Mouse (Mus musculus) gastrocnemius, postnatal 25 days (tissue): ENCODE data around the gene Ugt1a8. TPM values are rescaled to one million over a fixed set of nuclear protein-coding genes. Genes with fewer than 3 reads are reported as not detected.
"Not testable (repeated sequence)": the region's sequence is repeated elsewhere in the genome, so short reads cannot be mapped to it uniquely, and the experiment has no call there.

ENCODE experiments used
- DNase-seq: peaks from one replicate; pipeline ENCODE4 v3.0.0; 2022
- total RNA-seq, 2 experiments: library from RNA; stranded (reverse); gene quantifications; 1 replicate in 1 of 2; 2 replicates in 1 of 2; pipeline ENCODE4 v1.2.3; 2021

Ugt1a8 gene
- total RNA-seq, 2 experiments from 2014 or later, result not detected

- DNase-seq, result not testable (repeated sequence)
Observed at GRCm38 (mm10) chr1:88109027-88109557, 21.5 kb downstream of the Ugt1a8 start.

GRCm38 (mm10) chr1:88109604-88110003 lies 22.0 kb downstream of the Ugt1a8 start:
- DNase-seq, result not testable (repeated sequence)

- not testable (repeated sequence) for DNase-seq
Observed at GRCm38 (mm10) chr1:88112769-88113168, 25.2 kb downstream of the Ugt1a8 start.

GRCm38 (mm10) chr1:88120550-88120949 lies 32.9 kb downstream of the Ugt1a8 start:
- DNase-seq, result not testable (repeated sequence)

GRCm38 (mm10) chr1:88121521-88121920 lies 33.9 kb downstream of the Ugt1a8 start:
- not testable (repeated sequence) for DNase-seq

DNA sequence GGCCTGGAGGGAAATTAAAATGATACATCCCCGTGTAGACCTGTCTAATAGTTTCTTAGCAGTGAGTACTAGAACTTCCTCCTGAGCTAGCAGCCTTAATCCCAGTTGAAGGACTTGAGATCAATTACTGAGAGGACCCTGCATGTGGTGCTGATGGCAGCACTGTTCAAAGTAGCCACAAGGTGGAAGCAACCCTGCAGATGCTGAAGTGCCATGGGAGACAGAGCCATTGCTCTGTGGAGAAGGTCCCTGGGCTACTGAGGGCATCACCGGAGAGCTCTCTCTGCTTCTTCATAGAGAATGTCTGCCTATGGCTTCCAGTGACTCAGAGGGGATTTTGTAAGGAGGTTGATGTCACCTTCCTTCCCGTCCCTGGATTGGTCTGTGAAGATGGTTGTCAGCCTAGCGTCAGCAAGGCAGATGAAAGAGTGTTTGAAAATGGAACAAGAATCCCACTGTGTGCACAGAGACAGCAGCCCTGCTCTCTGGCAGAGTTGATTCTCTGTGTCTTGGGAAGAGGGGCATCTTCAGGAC lies 38.3 kb downstream of the Ugt1a8 start:
- DNase-seq, result not testable (repeated sequence)

GRCm38 (mm10) chr1:88129091-88129490 lies 41.5 kb downstream of the Ugt1a8 start:
- not testable (repeated sequence) for DNase-seq

GRCm38 (mm10) chr1:88130223-88130622 lies 42.6 kb downstream of the Ugt1a8 start:
- not testable (repeated sequence) for DNase-seq

- no peak for DNase-seq
Observed at GRCm38 (mm10) chr1:88133908-88134456, 46.4 kb downstream of the Ugt1a8 start.

DNA sequence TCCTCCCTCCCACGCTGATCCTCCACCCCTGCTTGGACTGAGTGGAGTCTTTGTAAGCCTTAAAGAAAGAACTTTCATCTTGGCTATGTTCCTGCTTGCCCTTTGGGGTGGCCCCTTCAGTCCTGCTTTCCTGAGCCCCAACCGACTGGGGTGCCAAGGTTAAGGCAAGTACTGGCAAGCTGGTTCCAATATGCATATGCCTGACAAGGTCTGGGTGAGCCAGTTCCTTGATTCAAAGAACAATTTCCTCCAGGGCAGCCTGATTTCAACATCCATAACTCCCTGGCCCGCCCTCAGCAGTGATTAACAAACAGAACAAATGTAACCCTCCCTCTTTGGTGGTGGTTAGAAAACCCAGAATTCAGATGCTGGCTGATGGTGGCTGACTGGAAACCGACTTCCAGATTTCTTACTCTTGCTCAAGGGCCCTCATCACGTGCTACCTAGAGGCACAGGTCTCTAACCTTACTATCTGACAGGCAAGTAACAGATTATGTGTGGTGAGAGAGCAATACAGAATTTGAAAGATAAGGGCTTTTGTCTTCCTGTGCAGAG lies 46.9 kb downstream of the Ugt1a8 start, which contains the start of gene Ugt1a6a:
Gene Ugt1a6a, plus strand, starts transcription at position 353 of the 555 bp plus-strand sequence.
- peak; percentile 30 for DNase-seq

DNA sequence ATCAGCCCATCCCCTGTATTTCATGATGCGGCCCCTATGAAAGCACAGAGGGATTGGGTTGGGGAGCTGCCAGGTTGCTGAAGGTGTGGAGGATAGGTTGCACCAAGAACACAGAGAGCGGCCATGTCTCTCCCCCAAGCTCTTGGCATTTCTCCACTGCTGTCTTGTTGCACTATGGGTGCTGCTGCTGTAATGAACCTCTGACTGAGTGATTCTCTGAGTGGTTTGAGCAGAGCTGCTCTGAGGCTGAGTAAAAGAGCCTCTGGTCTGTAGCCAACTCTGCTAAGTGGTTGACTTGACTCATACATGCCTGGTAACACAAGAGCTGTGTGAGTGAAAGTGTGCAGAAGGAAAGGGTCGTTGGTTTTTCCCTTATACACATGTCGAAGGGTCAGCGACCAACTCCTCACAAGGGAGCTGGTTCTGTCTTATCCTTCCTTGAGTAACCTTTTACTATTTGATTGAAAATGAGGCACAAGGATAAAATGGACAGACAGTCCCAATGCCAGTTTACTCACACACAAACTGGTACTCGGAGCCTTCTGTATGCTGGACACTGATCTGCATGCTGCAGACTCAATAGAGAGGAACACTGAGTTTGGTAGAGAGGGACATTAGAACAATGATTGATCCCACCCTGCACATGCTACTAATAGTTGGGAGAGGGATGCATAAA lies 47.8 kb downstream of the Ugt1a8 start:
- not testable (repeated sequence) for DNase-seq

DNA sequence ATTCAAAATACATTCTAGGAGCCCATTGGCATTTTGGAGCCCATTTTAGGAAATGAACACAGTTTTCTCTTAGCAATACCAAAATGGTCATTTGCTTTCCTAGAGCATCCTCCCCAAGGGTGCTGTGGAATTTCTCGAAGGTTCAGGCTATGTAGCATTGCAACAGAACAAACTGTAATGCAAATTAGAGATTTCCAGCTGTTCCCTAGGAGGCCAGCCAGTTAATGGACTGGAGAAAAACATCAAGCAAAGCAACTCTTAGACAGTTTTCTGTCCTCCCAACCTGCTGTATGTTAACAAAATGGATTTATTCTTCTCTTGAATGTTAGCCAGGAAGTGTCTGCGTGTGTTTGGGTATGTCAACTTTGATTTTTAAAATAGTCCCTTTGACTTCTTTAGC lies 49.0 kb downstream of the Ugt1a8 start:
- DNase-seq, result no peak

DNA sequence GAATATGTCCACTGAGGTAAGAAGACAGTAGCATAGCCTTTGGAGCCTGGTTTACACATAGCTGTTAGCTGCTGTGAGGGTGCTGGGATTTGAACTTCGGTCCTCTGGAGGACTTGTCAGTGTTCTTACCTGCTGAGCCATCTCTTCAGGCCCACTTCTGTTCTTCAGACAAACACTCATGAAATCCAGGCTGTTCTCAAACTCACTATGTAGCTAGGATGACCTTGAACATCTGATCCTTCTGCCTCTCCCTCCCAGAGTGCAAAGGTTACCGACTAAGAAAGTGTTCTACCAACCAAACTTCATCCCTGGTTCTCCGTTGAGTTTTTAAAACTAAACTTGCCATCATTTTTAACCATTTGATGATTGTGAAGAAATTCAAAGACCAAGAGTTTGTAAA lies 49.7 kb downstream of the Ugt1a8 start:
- no peak for DNase-seq

- DNase-seq, result no peak
Observed at GRCm38 (mm10) chr1:88138145-88138544, 50.5 kb downstream of the Ugt1a8 start.

- DNase-seq, result not testable (repeated sequence)
Observed at GRCm38 (mm10) chr1:88140492-88140891, 52.9 kb downstream of the Ugt1a8 start.

GRCm38 (mm10) chr1:88143966-88144675 lies 56.5 kb downstream of the Ugt1a8 start:
- DNase-seq, result not testable (repeated sequence)

GRCm38 (mm10) chr1:88145278-88145677 lies 57.7 kb downstream of the Ugt1a8 start:
- DNase-seq, result not testable (repeated sequence)

- not testable (repeated sequence) for DNase-seq
Observed at GRCm38 (mm10) chr1:88150133-88150532, 62.5 kb downstream of the Ugt1a8 start.

DNA sequence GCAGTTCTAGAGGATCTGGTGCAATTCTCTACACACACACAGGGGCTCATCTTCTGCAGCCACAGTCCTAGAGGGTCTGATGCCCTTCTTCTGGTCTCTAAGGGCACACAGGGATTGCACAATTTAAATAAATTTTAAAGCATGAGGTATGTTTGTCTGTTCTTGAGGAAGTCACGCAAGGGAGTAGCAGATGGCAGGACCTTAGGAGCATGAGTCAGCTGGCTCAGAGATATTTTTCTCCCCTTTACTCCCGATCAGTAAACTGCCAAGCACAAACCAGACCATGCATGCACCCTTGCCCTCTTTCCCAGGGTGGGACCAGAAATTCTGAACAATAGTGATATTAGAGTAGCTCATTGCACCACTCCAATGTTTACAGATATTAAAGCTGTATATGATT lies 70.8 kb downstream of the Ugt1a8 start:
- no peak for DNase-seq

DNA sequence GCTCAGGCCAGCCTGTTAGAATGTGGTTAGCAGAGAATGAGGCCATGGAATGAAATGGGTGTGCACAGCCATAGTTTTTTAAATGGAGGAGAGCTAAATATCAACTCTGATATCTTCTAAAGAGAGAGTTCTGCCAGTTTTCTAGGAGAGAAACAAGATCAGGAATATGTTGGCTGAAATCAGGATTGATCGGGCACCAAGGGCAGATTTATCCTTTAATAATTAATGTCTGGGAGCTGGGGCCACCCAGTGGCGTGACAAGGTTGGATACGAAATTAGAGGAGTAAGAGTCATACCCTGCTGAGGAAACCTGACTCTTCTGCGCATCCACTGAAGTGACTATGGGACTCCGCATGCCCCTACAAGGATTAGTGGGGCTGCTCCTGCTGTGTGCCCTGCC lies 78.1 kb downstream of the Ugt1a8 start, which contains the start of gene Ugt1a5:
Gene Ugt1a5, plus strand, starts transcription at position 302 of the 400 bp plus-strand sequence.
- no peak for DNase-seq

- not testable (repeated sequence) for DNase-seq
Observed at GRCm38 (mm10) chr1:88172190-88172589, 84.6 kb downstream of the Ugt1a8 start.

GRCm38 (mm10) chr1:88179657-88180056 lies 92.0 kb downstream of the Ugt1a8 start:
- DNase-seq, result no peak
